In the genomic region with DNA sequence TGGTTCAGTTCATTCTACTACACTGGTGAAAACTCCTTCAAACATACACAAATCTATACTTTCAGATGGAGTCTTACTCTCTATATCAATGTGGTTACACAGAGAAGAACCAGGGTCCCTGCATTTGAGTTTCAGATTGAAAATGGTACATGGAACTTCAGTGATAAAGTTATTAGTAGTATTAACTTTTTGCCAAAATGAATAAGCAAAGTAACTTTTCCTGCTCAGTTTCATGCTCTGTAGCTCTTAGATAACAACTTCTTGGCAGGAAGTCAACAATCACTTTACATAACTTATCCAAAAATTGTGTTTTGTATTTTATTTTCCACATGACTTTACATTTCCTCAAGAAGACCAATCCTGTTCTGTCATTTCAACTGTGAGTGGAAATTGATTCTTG, we compare ENCODE assay signal across 18 mouse cellular contexts.
A peak's percentile ranks its signal among the peaks of the same experiment; 100 is the strongest.
DNase-seq lines count a peak whose midpoint lies in the region; ATAC-seq lines count a peak whose summit lies in the region.
"Had no signal": no experiment of that assay in that cellular context is flagged by ENCODE, and none has a peak within 500 bp of the region (broad histone marks: within the 10 kb centered on the region; RNA-seq: fewer than 3 reads in every experiment).

No protein-coding gene starts in this region.

- no peak overlapping the region for H3K9ac ChIP-seq in embryonic facial prominence, embryonic 14.5 days (ENCODE audit: low read depth, low read length)
- no peak overlapping the region for H3K9ac ChIP-seq in midbrain, embryonic 11.5 days (ENCODE audit: low read length)
- H3K9ac ChIP-seq: embryonic facial prominence, embryonic 13.5 days; forebrain, embryonic 13.5 days; forebrain, embryonic 15.5 days; forebrain, postnatal 0 days had no signal

- H3K36me3 ChIP-seq in embryonic facial prominence, embryonic 14.5 days (ENCODE audit: control insufficient read depth, insufficient read depth, low read length): no peaks in the 10 kb centered on the region
- no peaks in the 10 kb centered on the region for H3K36me3 ChIP-seq in embryonic facial prominence, embryonic 10.5 days (replicated peaks)
- no peaks in the 10 kb centered on the region for H3K36me3 ChIP-seq in midbrain, embryonic 11.5 days (ENCODE audit: control insufficient read depth, insufficient read depth, low read length)
- no peaks in the 10 kb centered on the region for H3K36me3 ChIP-seq in midbrain, embryonic 10.5 days
- H3K36me3 ChIP-seq: embryonic facial prominence, embryonic 13.5 days; forebrain, embryonic 15.5 days had no signal

- H3K4me1 ChIP-seq in embryonic facial prominence, embryonic 14.5 days (ENCODE audit: control insufficient read depth, insufficient read depth, low read length): no peaks in the 10 kb centered on the region
- no peaks in the 10 kb centered on the region for H3K4me1 ChIP-seq in embryonic facial prominence, embryonic 10.5 days
- H3K4me1 ChIP-seq in midbrain, embryonic 11.5 days (ENCODE audit: control insufficient read depth, insufficient read depth, low read length): no peaks in the 10 kb centered on the region
- no peaks in the 10 kb centered on the region for H3K4me1 ChIP-seq in midbrain, embryonic 10.5 days
- H3K4me1 ChIP-seq: embryonic facial prominence, embryonic 13.5 days; forebrain, embryonic 13.5 days; forebrain, embryonic 15.5 days had no signal

- no peaks in the 10 kb centered on the region for H3K9me3 ChIP-seq in embryonic facial prominence, embryonic 14.5 days (ENCODE audit: control insufficient read depth, low read length)
- H3K9me3 ChIP-seq in embryonic facial prominence, embryonic 10.5 days: no peaks in the 10 kb centered on the region
- no peaks in the 10 kb centered on the region for H3K9me3 ChIP-seq in midbrain, embryonic 11.5 days (ENCODE audit: control insufficient read depth, low read length)
- H3K9me3 ChIP-seq in midbrain, embryonic 10.5 days (replicated peaks): no peaks in the 10 kb centered on the region
- H3K9me3 ChIP-seq: embryonic facial prominence, embryonic 13.5 days; forebrain, embryonic 13.5 days; forebrain, embryonic 15.5 days had no signal

- H3K4me2 ChIP-seq in embryonic facial prominence, embryonic 14.5 days (ENCODE audit: low read depth, low read length): no peak overlapping the region
- no peak overlapping the region for H3K4me2 ChIP-seq in midbrain, embryonic 11.5 days
- H3K4me2 ChIP-seq: embryonic facial prominence, embryonic 13.5 days; forebrain, embryonic 13.5 days; forebrain, embryonic 15.5 days had no signal

- H3K4me3 ChIP-seq in embryonic facial prominence, embryonic 14.5 days (ENCODE audit: low read depth, low read length): no peak overlapping the region
- H3K4me3 ChIP-seq in embryonic facial prominence, embryonic 10.5 days: no peak overlapping the region
- H3K4me3 ChIP-seq in midbrain, embryonic 11.5 days (ENCODE audit: low read depth, low read length): no peak overlapping the region
- no peak overlapping the region for H3K4me3 ChIP-seq in midbrain, embryonic 10.5 days
- H3K4me3 ChIP-seq: embryonic facial prominence, embryonic 13.5 days; forebrain, embryonic 13.5 days; forebrain, embryonic 15.5 days had no signal

- ATAC-seq in embryonic facial prominence, embryonic 14.5 days (ENCODE audit: low read depth): no peak
- ATAC-seq in midbrain, embryonic 11.5 days (ENCODE audit: low FRiP score): no peak
- ATAC-seq: forebrain, embryonic 13.5 days; forebrain, embryonic 15.5 days; forebrain, postnatal 0 days had no signal

- no peaks in the 10 kb centered on the region for H3K27me3 ChIP-seq in embryonic facial prominence, embryonic 14.5 days (replicated peaks; ENCODE audit: control insufficient read depth, insufficient read depth, low read length)
- H3K27me3 ChIP-seq in embryonic facial prominence, embryonic 10.5 days (replicated peaks; ENCODE audit: low read depth, poor library complexity, severe bottlenecking): no peaks in the 10 kb centered on the region
- H3K27me3 ChIP-seq in midbrain, embryonic 11.5 days (ENCODE audit: control insufficient read depth, insufficient read depth, low read length): no peaks in the 10 kb centered on the region
- no peaks in the 10 kb centered on the region for H3K27me3 ChIP-seq in midbrain, embryonic 10.5 days (ENCODE audit: low read depth, poor library complexity, severe bottlenecking)
- H3K27me3 ChIP-seq: embryonic facial prominence, embryonic 13.5 days; forebrain, embryonic 13.5 days; forebrain, embryonic 15.5 days had no signal

- peak; percentile 29 for DNase-seq in embryonic facial prominence, embryonic 14.5 days (ENCODE audit: low spot score)
- no peak for DNase-seq in embryonic facial prominence, embryonic 10.5 days (ENCODE audit: low spot score)
- DNase-seq in midbrain, embryonic 11.5 days (ENCODE audit: low spot score, missing footprints): peak; percentile 57
- DNase-seq in midbrain, embryonic 10.5 days (ENCODE audit: low spot score): no peak
- peak; percentile 6 for DNase-seq in MEL-GATA-1-ER (ENCODE audit: extremely low read depth, low read depth)
- no peak for DNase-seq in left cerebral cortex, adult 8-10 months (ENCODE audit: low spot score in 2 of 2)
- DNase-seq: adrenal gland, adult 2 months; adrenal gland, postnatal 10 days; adrenal gland, postnatal 25 days; cerebellum, adult 11 months; cerebellum, adult 2 months; cerebellum, adult 9-10 months; cerebellum, postnatal 10 days; cerebellum, postnatal 25 days; forebrain, postnatal 0 days had no signal

- H3K27ac ChIP-seq in embryonic facial prominence, embryonic 14.5 days (replicated peaks; ENCODE audit: low read depth, low read length): no peak overlapping the region
- no peak overlapping the region for H3K27ac ChIP-seq in embryonic facial prominence, embryonic 10.5 days (replicated peaks)
- H3K27ac ChIP-seq in midbrain, embryonic 11.5 days (ENCODE audit: low read depth, low read length): no peak overlapping the region
- no peak overlapping the region for H3K27ac ChIP-seq in midbrain, embryonic 10.5 days (replicated peaks)
- H3K27ac ChIP-seq: embryonic facial prominence, embryonic 13.5 days; forebrain, embryonic 13.5 days; forebrain, embryonic 15.5 days had no signal

Comparison
In these comparisons a context has a peak if more than half of its experiments do, and no peak if none do; other contexts are left out.
1. DNase-seq: peak in embryonic facial prominence, embryonic 14.5 days (single experiment), midbrain, embryonic 11.5 days (single experiment) and MEL-GATA-1-ER (single experiment); none in embryonic facial prominence, embryonic 10.5 days (single experiment), midbrain, embryonic 10.5 days (single experiment) and left cerebral cortex, adult 8-10 months (0 of 2).